Comparison of ENCODE assay signal across 8 mouse cellular contexts in genomic region chrX:101256603-101257002, GRCm38 (mm10). TPM values are rescaled to one million over a fixed set of nuclear protein-coding genes. Genes with fewer than 3 reads are reported as not detected.
DNase-seq lines count a peak whose midpoint lies in the region; ATAC-seq and TF ChIP-seq lines count a peak whose summit lies in the region.

No protein-coding gene starts in this region.

- TF ChIP-seq EP300 in liver, postnatal 0 days (IDR thresholded peaks at IDR 0.05; ENCODE audit: low read depth), result no peak

- TF ChIP-seq POLR2A in brain, embryonic 14.5 days (IDR thresholded peaks at IDR 0.05; ENCODE audit: borderline replicate concordance, extremely low read depth, insufficient read depth, insufficient read length, poor library complexity, severe bottlenecking), result no peak

- no peaks in the 10 kb centered on the region for H3K9me3 ChIP-seq in heart, embryonic 12.5 days (replicated peaks)
- H3K9me3 ChIP-seq in heart, embryonic 10.5 days, result no peaks in the 10 kb centered on the region
- no peaks in the 10 kb centered on the region for H3K9me3 ChIP-seq in liver, postnatal 0 days (ENCODE audit: low read length)
- no peaks in the 10 kb centered on the region for H3K9me3 ChIP-seq in forebrain, embryonic 11.5 days (ENCODE audit: control insufficient read depth, low read length)

- H3K9ac ChIP-seq in heart, embryonic 12.5 days, result no peak overlapping the region
- no peak overlapping the region for H3K9ac ChIP-seq in liver, postnatal 0 days (replicated peaks)
- no peak overlapping the region for H3K9ac ChIP-seq in forebrain, embryonic 11.5 days (ENCODE audit: low read length)

- H3K36me3 ChIP-seq in heart, embryonic 12.5 days, result peaks cover 12% of the 10 kb centered on the region
- H3K36me3 ChIP-seq in heart, embryonic 10.5 days, result peaks cover 8% of the 10 kb centered on the region
- H3K36me3 ChIP-seq in liver, postnatal 0 days (replicated peaks; ENCODE audit: insufficient read depth, low read length), result peaks cover 5% of the 10 kb centered on the region
- H3K36me3 ChIP-seq in forebrain, embryonic 11.5 days (ENCODE audit: control insufficient read depth, insufficient read depth, low read length), result no peaks in the 10 kb centered on the region

- TF ChIP-seq CTCF in brain, embryonic 14.5 days (IDR thresholded peaks at IDR 0.05; ENCODE audit: borderline replicate concordance, extremely low read depth, insufficient read depth, insufficient read length), result peak; percentile 4; the same call in 1 of the 2 replicates
- TF ChIP-seq CTCF in liver, postnatal 0 days (IDR thresholded peaks at IDR 0.05; ENCODE audit: low read depth), result peak; percentile 51

- ATAC-seq in heart, embryonic 12.5 days (ENCODE audit: insufficient number of reproducible peaks, low FRiP score), result no peak
- ATAC-seq in liver, postnatal 0 days, result no peak
- no peak for ATAC-seq in forebrain, embryonic 11.5 days (replicated peaks; ENCODE audit: low FRiP score)

- no peak for DNase-seq in heart, embryonic 10.5 days (ENCODE audit: low spot score)
- DNase-seq in B cell, adult 2 months, result peak; percentile 68 to 75
- DNase-seq in brain, embryonic 14.5 days (ENCODE audit: low read depth), result no peak
- DNase-seq in liver, postnatal 0 days, result peak; percentile 44
- DNase-seq in urinary bladder, postnatal 10 days (ENCODE audit: low spot score), result no peak
- no peak for DNase-seq in left cerebral cortex, adult 9 months (ENCODE audit: low spot score in 2 of 2)
- DNase-seq in forebrain, embryonic 11.5 days (ENCODE audit: low spot score), result no peak

- H3K27me3 ChIP-seq in heart, embryonic 12.5 days (replicated peaks), result 0 out of 2 replicates have a peak, but pooled peaks cover 5% of the 10 kb centered on the region
- peaks cover 9% of the 10 kb centered on the region; the same call in 1 of the 2 replicates for H3K27me3 ChIP-seq in heart, embryonic 10.5 days (ENCODE audit: insufficient read depth, poor library complexity, severe bottlenecking)
- no peaks in the 10 kb centered on the region for H3K27me3 ChIP-seq in liver, postnatal 0 days (ENCODE audit: insufficient read depth, low read length)
- H3K27me3 ChIP-seq in forebrain, embryonic 11.5 days (ENCODE audit: control insufficient read depth, insufficient read depth, low read length), result no peaks in the 10 kb centered on the region

- WGBS in heart, embryonic 12.5 days, result 77% methylated on average over 13 of the region's 13 CpGs
- WGBS in heart, embryonic 10.5 days, result 75% methylated on average over 13 of the region's 13 CpGs
- WGBS in liver, postnatal 0 days (ENCODE audit: insufficient replicate concordance), result 80% methylated on average over 13 of the region's 13 CpGs
- 85% methylated on average over 13 of the region's 13 CpGs for WGBS in forebrain, embryonic 11.5 days

- H3K4me3 ChIP-seq in heart, embryonic 12.5 days, result no peak overlapping the region
- H3K4me3 ChIP-seq in heart, embryonic 10.5 days, result no peak overlapping the region; the same call in 1 of the 2 replicates
- no peak overlapping the region for H3K4me3 ChIP-seq in liver, postnatal 0 days (ENCODE audit: low read depth, low read length)
- no peak overlapping the region for H3K4me3 ChIP-seq in forebrain, embryonic 11.5 days (ENCODE audit: low read depth, low read length)

- peak overlapping the region; percentile 77 for H3K4me2 ChIP-seq in heart, embryonic 12.5 days
- no peak overlapping the region for H3K4me2 ChIP-seq in liver, postnatal 0 days (ENCODE audit: low read depth, low read length)
- H3K4me2 ChIP-seq in forebrain, embryonic 11.5 days (ENCODE audit: low read depth, low read length, severe bottlenecking), result no peak overlapping the region

- H3K4me1 ChIP-seq in heart, embryonic 12.5 days (replicated peaks), result peaks cover 17% of the 10 kb centered on the region; the same call in 1 of the 2 replicates
- peaks cover 21% of the 10 kb centered on the region for H3K4me1 ChIP-seq in heart, embryonic 10.5 days
- peaks cover 4% of the 10 kb centered on the region; the same call in 1 of the 2 replicates for H3K4me1 ChIP-seq in liver, postnatal 0 days (ENCODE audit: insufficient read depth)
- H3K4me1 ChIP-seq in forebrain, embryonic 11.5 days (replicated peaks; ENCODE audit: control insufficient read depth, insufficient read depth, low read length), result peaks cover 5% of the 10 kb centered on the region; the same call in 1 of the 2 replicates

- no peak overlapping the region for H3K27ac ChIP-seq in heart, embryonic 12.5 days (ENCODE audit: poor library complexity, severe bottlenecking)
- H3K27ac ChIP-seq in heart, embryonic 10.5 days, result no peak overlapping the region
- no peak overlapping the region for H3K27ac ChIP-seq in liver, postnatal 0 days (ENCODE audit: low read depth)
- H3K27ac ChIP-seq in forebrain, embryonic 11.5 days (ENCODE audit: low read depth, low read length), result no peak overlapping the region

RNA-seq across cellular contexts. Expression of gene Foxo4, which starts 2.3 kb away (rescaled TPM):
- polyA plus RNA-seq in heart, embryonic 12.5 days (2016; fragmentation: Nextera tagmentation; extraction: Ambion mirVana), result 1.4 and 1.7 TPM in 2 replicates
- polyA plus RNA-seq in heart, embryonic 10.5 days (2016; fragmentation: Nextera tagmentation; extraction: Ambion mirVana), result 2.4 and 2.6 TPM in 2 replicates
- 12.7 and 14.7 TPM in 2 replicates for polyA plus RNA-seq in brain, embryonic 14.5 days (2012; rRNA removed)
- 1.00 and 1.1 TPM in 2 replicates for polyA plus RNA-seq in liver, postnatal 0 days (2015; fragmentation: Nextera tagmentation; extraction: Ambion mirVana)
- polyA plus RNA-seq in forebrain, embryonic 11.5 days (2014; fragmentation: Nextera tagmentation; extraction: Ambion mirVana), result 1.3 and 2.1 TPM in 2 replicates

RNA-seq across cellular contexts. Expression of gene Gm614, which starts 7.2 kb away (rescaled TPM):
- polyA plus RNA-seq in heart, embryonic 12.5 days (2016; fragmentation: Nextera tagmentation; extraction: Ambion mirVana), result not detected in 2 replicates
- polyA plus RNA-seq in heart, embryonic 10.5 days (2016; fragmentation: Nextera tagmentation; extraction: Ambion mirVana), result not detected in 2 replicates
- not detected in 2 replicates for polyA plus RNA-seq in brain, embryonic 14.5 days (2012; rRNA removed)
- polyA plus RNA-seq in liver, postnatal 0 days (2015; fragmentation: Nextera tagmentation; extraction: Ambion mirVana), result not detected in 2 replicates
- not detected in 2 replicates for polyA plus RNA-seq in forebrain, embryonic 11.5 days (2014; fragmentation: Nextera tagmentation; extraction: Ambion mirVana)

RNA-seq across cellular contexts. Expression of gene Il2rg, which starts 11.5 kb away (rescaled TPM):
- polyA plus RNA-seq in heart, embryonic 12.5 days (2016; fragmentation: Nextera tagmentation; extraction: Ambion mirVana), result 10.7 and 11.8 TPM in 2 replicates
- 12.5 and 13.2 TPM in 2 replicates for polyA plus RNA-seq in heart, embryonic 10.5 days (2016; fragmentation: Nextera tagmentation; extraction: Ambion mirVana)
- polyA plus RNA-seq in brain, embryonic 14.5 days (2012; rRNA removed), result 4.1 and 5.9 TPM in 2 replicates
- polyA plus RNA-seq in liver, postnatal 0 days (2015; fragmentation: Nextera tagmentation; extraction: Ambion mirVana), result 7.7 and 8.0 TPM in 2 replicates
- polyA plus RNA-seq in forebrain, embryonic 11.5 days (2014; fragmentation: Nextera tagmentation; extraction: Ambion mirVana), result 1.7 and 1.9 TPM in 2 replicates

RNA-seq across cellular contexts. Expression of gene Gm20489, which starts 12.2 kb away (rescaled TPM):
- not detected in 2 replicates for polyA plus RNA-seq in heart, embryonic 12.5 days (2016; fragmentation: Nextera tagmentation; extraction: Ambion mirVana)
- not detected in 2 replicates for polyA plus RNA-seq in heart, embryonic 10.5 days (2016; fragmentation: Nextera tagmentation; extraction: Ambion mirVana)
- polyA plus RNA-seq in brain, embryonic 14.5 days (2012; rRNA removed), result not detected in 2 replicates
- not detected in 2 replicates for polyA plus RNA-seq in liver, postnatal 0 days (2015; fragmentation: Nextera tagmentation; extraction: Ambion mirVana)
- not detected in 2 replicates for polyA plus RNA-seq in forebrain, embryonic 11.5 days (2014; fragmentation: Nextera tagmentation; extraction: Ambion mirVana)

RNA-seq across cellular contexts. Expression of gene Med12, which starts 17.2 kb away (rescaled TPM):
- 30.5 and 30.7 TPM in 2 replicates for polyA plus RNA-seq in heart, embryonic 12.5 days (2016; fragmentation: Nextera tagmentation; extraction: Ambion mirVana)
- polyA plus RNA-seq in heart, embryonic 10.5 days (2016; fragmentation: Nextera tagmentation; extraction: Ambion mirVana), result 29.4 and 29.7 TPM in 2 replicates
- polyA plus RNA-seq in brain, embryonic 14.5 days (2012; rRNA removed), result 63.6 and 77.3 TPM in 2 replicates
- polyA plus RNA-seq in liver, postnatal 0 days (2015; fragmentation: Nextera tagmentation; extraction: Ambion mirVana), result 10.2 and 14.3 TPM in 2 replicates
- 46.5 and 47.6 TPM in 2 replicates for polyA plus RNA-seq in forebrain, embryonic 11.5 days (2014; fragmentation: Nextera tagmentation; extraction: Ambion mirVana)

Comparison
In these comparisons a context has a peak if more than half of its experiments do, and no peak if none do; other contexts are left out.
1. DNase-seq: peak in B cell, adult 2 months (2 of 2) and liver, postnatal 0 days (single experiment); none in heart, embryonic 10.5 days (single experiment), brain, embryonic 14.5 days (single experiment), urinary bladder, postnatal 10 days (single experiment), left cerebral cortex, adult 9 months (0 of 2) and forebrain, embryonic 11.5 days (single experiment).